Mouse (Mus musculus) gastrocnemius, adult 8-10 months (tissue): Measurements from ENCODE around the gene Irs1. TPM values are rescaled to one million over a fixed set of nuclear protein-coding genes. Genes with fewer than 3 reads are reported as not detected.

Source experiments
- DNase-seq, 2 experiments: peaks; one replicate each; pipeline ENCODE4 v3.0.0; 2022; ENCODE audit warnings: low spot score in 2 of 2
- total RNA-seq, 4 experiments: library from RNA; stranded (reverse); gene quantifications; 2 replicates each; pipeline ENCODE4 v1.2.4; 2022

The Irs1 gene
- total RNA-seq, 4 experiments from 2014 or later: 23.3 to 46.6 (median 44.6) TPM

DNA sequence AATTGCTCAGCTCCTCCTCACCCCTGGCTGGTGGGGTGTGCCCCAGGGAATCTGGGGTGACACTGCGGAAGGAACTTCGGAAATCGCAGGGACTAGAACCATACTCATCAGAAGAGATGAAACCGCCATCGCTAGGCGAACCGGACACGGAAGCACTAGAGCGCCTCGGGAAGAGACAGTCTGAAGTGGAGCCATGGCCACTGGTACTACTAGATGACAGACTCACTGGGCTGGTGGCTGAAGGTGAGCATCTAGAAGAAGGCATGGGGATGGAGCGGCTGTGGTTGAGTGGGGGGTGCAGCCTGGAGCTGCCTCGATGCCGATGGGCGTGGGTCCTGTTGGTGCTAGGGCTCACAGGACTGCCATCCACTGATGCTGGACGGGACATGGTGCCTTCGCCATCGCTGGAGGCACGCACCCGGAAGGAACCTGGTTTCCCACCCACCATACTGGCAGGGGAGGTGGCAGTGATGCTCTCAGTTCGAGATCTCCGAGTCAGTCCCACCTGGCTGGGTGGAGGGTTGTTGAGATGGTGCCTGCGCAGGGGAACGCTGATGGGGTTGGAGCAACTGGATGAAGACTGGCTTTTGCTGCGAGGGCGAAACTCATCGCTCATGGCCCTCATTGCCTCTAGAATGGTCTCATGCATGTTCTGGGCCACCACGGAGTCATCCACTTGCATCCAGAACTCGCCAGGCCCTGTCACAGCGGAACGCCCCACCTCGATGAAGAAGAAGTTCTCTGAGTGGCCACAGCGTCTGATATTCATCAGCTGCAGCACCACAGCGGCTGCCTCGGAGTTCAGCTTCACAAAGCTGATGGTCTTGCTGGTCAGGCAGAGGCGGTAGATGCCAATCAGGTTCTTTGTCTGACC is 1.9 kb downstream of the Irs1 start:
- peak; percentile 14 to 34 for DNase-seq

GRCm38 (mm10) chr1:82288421-82288990 is 2.7 kb downstream of the Irs1 start:
- peak; percentile 24 to 26 for DNase-seq

DNA sequence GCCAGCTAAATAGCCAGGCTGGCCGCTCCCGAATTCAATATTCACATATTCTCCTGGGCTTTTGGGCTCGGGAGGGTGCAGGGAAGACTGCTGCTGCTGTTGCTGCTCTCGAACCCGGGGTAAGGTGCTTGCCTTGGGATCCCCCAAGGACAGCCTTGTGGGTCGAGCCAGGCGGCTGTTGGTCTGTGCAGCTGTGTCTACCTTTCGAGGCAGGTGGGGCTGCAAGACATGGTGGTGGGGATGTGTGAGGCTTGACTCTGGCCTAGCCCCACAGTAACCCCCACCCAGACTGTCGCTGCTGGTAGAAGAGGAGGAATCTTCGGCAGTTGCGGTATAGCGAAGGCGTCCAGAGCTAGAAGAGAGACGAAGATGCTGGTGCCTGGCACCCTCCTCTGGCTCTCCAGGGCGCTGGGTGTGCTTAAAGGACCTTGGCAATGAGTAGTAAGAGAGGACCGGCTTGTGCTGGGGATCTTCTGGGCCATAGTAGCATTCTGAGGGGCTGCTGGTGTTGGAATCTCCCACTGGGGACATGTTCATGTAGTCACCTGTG is 3.4 kb downstream of the Irs1 start:
- peak in 1 of 2 experiments; percentile 22 for DNase-seq

DNA sequence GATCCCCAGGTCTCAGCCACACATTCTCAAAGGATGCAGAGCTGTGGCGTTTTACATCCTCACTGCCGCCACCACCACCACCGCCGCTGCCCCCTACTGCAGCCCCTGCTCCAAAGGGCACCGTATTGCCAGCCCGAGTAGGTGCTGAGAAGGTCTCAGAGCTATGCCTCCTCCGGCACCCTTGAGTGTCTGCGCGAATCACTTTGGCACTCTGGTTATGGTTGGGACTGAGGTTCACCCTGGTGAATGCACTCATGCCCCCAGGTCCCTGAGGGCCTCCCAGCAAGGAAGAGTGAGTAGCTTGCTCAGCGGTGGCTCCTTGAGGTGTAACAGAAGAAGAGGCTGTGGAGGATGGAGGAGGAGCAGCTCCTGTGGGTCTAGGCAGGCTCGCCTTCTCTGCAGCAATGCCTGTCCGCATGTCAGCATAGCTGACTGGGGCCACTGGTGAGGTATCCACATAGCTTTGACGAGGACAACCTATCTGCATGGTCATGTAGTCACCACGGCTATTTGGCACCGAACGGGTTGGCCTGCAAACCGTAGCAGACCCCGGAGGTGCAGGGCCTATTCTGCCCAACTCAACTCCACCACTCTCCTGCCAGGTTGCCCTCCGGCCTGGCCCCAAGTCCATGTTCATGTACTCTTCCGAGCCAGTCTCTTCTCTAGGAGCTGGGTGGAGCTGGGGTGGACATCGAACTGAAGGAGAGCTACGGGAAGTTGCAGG is 4.0 kb downstream of the Irs1 start:
- peak in 1 of 2 experiments; percentile 32 for DNase-seq

GRCm38 (mm10) chr1:82286190-82287051 is 4.8 kb downstream of the Irs1 start:
- peak in 1 of 2 experiments; percentile 31 for DNase-seq

DNA sequence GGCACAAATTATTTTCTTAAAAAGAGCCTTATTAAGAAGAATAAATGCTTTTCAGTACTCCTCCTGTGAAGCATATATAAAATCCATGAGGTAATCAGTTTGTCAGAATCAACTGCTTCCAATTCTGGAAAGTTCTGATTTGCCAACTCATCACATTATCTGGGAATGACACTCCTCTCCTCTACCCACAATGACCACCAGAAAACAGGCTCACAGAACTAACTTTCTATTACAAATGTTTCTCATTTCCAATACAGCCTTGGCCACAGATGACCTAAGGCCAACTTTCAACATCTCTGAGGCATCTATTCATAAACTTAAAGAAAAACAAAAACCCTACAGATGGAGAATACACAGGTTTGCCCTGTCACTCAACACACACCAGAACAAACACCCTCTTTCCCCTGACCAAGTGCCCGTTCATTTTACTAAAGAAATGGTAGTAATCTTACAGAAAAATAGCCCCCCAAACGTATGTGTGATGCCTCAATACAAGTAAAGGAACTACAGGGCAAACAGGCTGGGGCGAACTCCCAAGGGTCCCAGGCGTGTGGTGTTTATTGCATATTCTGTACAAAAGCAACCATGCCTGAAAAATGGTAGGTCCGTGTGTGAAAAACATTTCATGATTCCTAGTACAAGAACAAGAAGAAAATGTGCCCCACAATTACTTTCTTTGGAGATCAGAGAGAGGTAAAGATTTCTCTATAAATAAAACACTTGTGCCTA is 5.6 kb downstream of the Irs1 start:
- DNase-seq: no peak

DNA sequence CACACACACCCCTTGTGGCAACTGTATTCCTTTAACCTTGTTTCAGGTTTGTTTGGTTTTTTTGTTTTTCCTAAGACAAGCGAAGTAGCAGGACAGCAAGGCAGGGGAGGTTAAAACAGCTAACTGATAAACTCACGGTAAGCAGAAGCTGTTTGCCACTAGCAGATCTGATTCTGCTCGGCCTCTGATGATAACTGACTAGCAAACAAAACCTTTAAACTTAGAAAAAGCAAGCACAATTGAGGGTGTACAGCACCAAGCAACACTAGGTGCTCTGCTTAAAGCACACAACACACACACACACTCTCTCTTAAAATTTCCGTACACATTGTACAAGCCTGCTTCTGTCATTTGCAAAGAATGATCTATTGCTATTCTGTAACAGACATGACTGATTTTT is 6.8 kb downstream of the Irs1 start:
- DNase-seq: no peak

- DNase-seq: no peak
Observed at GRCm38 (mm10) chr1:82283901-82284301, 7.3 kb downstream of the Irs1 start.

DNA sequence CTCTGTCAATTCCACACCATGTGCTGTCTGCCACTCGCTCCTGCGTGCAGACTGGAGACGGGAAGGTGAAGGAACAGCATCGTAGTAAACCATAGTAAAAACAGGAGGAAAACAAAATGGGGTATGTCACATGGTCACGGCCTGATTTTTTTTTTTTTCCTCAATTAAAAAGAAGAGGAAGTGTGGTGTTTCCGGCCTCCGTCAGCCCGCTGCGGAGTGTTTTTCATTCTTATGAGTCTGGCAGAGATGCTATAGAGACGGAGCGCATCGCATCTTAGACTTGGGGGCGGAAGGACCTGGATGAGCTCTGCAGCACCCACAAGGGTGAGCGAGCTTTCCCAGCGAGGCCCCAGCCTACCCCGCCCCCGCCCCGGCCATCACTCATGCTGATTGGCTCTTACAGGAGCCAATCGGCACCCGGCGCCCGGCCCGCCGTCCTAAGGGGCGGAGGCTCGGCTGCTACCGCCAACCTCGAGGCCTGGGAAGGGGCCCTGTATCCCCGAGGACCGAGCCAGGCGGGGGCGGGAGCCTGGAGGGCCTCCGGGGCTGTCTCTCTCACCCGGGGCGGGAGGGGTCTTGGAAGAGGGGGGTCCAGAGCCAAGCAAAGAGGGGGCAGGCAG is 8.1 kb downstream of the Irs1 start:
- DNase-seq: peak; percentile 83 to 87

- no peak for DNase-seq
Observed at GRCm38 (mm10) chr1:82281823-82282222, 9.4 kb downstream of the Irs1 start.

DNA sequence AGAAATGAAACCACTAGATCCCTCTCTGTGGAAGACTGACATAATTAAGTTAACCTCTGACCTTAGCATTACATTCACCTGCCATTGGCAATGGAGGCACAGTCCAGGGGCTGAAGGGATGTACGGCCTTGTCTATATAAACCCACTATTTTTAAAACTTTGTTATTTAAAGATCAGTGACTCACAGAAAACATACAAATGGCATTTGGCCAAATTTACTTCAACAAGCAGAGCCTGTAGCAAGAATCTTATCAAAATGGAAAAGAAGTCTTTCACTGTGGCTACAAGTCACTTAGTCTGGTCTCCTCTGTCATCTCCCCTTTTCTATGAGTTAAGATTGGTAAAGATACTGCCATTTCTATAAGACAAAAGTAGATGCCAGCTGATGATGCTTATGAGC is 11.4 kb downstream of the Irs1 start:
- no peak for DNase-seq

DNA sequence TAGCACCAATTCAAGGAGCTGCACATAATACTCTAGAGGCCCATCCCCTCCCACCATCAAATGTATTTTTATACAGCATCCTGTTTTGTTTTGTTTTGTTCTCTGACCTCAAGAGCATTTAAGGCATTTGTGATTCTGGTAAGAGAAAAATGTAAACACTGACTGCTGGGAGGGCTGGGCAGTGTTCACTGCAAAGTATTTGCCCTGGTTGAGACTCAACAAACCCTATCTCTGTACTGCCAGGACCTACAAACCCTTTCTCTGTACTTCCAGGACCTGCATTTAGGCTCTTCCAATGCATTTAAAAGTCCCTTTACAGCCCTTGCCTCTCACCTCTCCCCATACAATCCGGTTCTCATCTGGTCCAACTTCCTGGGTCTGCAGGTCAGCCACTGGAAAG is 16.9 kb downstream of the Irs1 start:
- DNase-seq: no peak

- DNase-seq: no peak
Observed at GRCm38 (mm10) chr1:82273529-82273928, 17.7 kb downstream of the Irs1 start.

- no peak for DNase-seq
Observed at GRCm38 (mm10) chr1:82272231-82272630, 19.0 kb downstream of the Irs1 start.

GRCm38 (mm10) chr1:82267547-82267946 is 23.7 kb downstream of the Irs1 start:
- no peak for DNase-seq

DNA sequence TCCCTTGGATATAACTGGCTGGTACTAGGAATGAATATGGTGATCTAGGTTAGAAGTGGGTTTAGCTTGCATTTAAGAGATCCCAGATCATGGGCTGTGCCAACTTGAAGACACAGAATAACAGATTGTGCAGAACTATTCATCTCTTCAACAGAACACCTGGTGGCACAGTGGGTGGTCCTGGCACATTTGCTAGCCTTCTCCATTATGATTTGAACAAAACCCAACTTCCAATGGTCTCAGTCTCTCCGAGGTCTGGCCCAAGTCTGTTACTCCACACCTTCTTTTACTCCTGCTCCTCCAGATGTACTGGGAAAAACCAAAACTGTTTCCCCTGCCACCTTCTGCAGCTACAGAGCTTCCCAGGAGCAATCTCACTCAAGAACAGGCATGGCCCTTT is 28.9 kb downstream of the Irs1 start:
- DNase-seq: no peak

GRCm38 (mm10) chr1:82261638-82262037 is 29.6 kb downstream of the Irs1 start:
- DNase-seq: no peak

DNA sequence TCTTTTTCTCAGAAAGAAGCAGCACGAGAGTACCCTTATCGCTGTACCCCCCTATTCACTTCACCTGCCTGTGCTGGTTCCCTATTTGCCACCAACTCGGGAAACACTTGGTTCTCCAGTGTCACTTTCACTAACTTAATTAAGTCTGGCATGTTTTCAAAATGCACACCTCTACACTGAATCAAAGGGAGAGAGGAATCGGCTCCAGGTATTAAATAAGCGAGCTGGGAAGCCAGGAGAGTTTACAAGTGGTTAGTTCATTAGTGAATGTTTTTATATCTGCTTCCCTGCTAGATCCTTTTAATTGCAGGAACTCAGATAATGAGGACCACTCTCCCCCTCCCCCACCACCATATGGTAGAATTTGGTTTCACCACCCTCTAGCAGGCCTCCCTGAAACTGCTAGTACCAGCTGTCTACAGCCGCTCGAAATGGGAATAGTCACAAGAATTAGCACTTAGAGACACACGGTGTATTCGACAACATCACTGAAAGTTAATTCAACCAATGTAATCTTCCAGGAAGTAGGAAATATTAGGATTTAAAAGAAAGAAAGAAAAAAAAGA is 30.1 kb downstream of the Irs1 start:
- DNase-seq: no peak

DNA sequence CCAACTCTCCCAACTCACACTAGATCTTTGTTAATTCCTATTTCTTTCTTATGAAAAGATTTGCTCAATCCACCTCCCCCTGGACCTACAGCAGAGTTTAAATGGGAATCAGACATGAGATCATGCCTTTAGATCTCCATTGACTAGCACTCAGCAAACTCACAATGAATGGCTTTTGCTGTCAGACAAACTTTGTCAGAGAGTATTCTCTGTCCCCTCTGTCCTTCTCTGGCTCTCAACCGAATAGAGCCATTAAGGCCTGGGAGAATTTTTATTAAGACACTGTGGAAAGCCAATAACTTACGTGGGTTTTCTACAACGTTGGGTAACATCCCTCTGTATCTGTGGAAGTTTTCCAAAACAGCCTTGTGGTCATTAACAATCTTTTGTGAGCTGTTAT is 31.2 kb downstream of the Irs1 start:
- no peak for DNase-seq

DNA sequence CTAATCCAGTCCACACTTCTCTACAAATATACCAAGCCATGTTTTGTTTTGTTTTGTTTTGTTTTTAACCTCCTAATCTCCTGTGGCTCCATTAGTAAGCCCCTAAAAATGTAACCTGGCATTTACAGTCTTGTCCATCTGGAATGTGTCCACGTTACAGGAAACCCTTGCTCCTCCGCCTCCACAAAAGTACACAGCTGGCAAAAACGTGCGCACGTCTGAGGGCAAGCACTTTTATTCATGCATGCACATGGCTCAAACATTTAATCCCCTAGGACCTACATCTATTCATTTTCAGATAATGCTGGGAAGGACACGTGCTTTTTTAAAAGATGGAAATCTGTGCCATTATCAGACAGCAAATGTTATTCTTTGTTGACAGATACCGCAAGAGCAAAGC is 32.9 kb downstream of the Irs1 start:
- DNase-seq: no peak
